Mouse (Mus musculus) heart, embryonic 15.5 days (tissue): Measurements from ENCODE around the gene Gcsh. TPM values are rescaled to one million over a fixed set of nuclear protein-coding genes. Genes with fewer than 3 reads are reported as not detected.

Source experiments
- ATAC-seq: fragments of 200-750 bp; cut with Nextera tagmentation; replicated peaks from 2 replicates; pipeline ENCODE4 v1.8.0; 2017; ENCODE audit warnings: low read depth, moderate TSS enrichment; ENCODE audit not compliant: insufficient number of reproducible peaks, insufficient read depth, low FRiP score
- H3K27ac ChIP-seq: fragments of 300-500 bp; sonication (generic); 2 replicates; pipeline ENCODE4 v1.5.1; 2015; ENCODE audit warnings: mild to moderate bottlenecking, inconsistent platforms
- H3K27me3 ChIP-seq: fragments of 300-500 bp; sonication (generic); 2 replicates; pipeline ENCODE4 v1.6.1; 2015; ENCODE audit warnings: inconsistent platforms
- H3K36me3 ChIP-seq: fragments of 300-500 bp; sonication (generic); 2 replicates; pipeline ENCODE4 v1.6.1; 2015; ENCODE audit warnings: mild to moderate bottlenecking, inconsistent platforms
- H3K4me1 ChIP-seq: fragments of 300-500 bp; sonication (generic); replicated peaks from 2 replicates; pipeline ENCODE4 v1.6.1; 2015; ENCODE audit warnings: inconsistent platforms
- H3K4me2 ChIP-seq: fragments of 300-500 bp; sonication (generic); 2 replicates; pipeline ENCODE4 v1.6.1; 2015; ENCODE audit warnings: inconsistent platforms, mild to moderate bottlenecking, moderate library complexity
- H3K4me3 ChIP-seq: fragments of 300-500 bp; sonication (generic); 2 replicates; pipeline ENCODE4 v1.5.1; 2015; ENCODE audit warnings: mild to moderate bottlenecking, inconsistent platforms
- H3K9ac ChIP-seq: fragments of 300-500 bp; sonication (generic); 2 replicates; pipeline ENCODE4 v1.6.1; 2015; ENCODE audit warnings: mild to moderate bottlenecking, inconsistent platforms
- H3K9me3 ChIP-seq: fragments of 300-500 bp; sonication (generic); replicated peaks from 2 replicates; pipeline ENCODE4 v1.6.1; 2016; ENCODE audit warnings: inconsistent platforms
- WGBS: fragments of 180-500 bp; shearing (Covaris S2); methylation state at CpG from one replicate; pipeline ENCODE4 v1.1.7; 2015; ENCODE audit warnings: mixed read lengths; 5-methylcytosine and 5-hydroxymethylcytosine counted together
- polyA plus RNA-seq: library from polyadenylated mRNA; unstranded; fragments of >200 nt; fragmentation: Nextera tagmentation; extraction: Ambion mirVana; gene quantifications from 2 replicates; pipeline ENCODE4 v1.2.1, GENCODE M21; 2015

The Gcsh gene
- polyA plus RNA-seq, 1 experiment from 2014 or later: 66.1 TPM

GRCm38 (mm10) chr8:116975066-116975465 is 18.3 kb downstream of the Gcsh start:
- H3K4me2 ChIP-seq: no peak overlapping the region
- H3K27me3 ChIP-seq: no peaks in the 10 kb centered on the region
- H3K9ac ChIP-seq: no peak overlapping the region
- H3K27ac ChIP-seq: no peak overlapping the region
- no peaks in the 10 kb centered on the region for H3K36me3 ChIP-seq
- no peak overlapping the region for H3K4me3 ChIP-seq
- no peak for ATAC-seq
- H3K4me1 ChIP-seq: peaks cover 12% of the 10 kb centered on the region
- H3K9me3 ChIP-seq: no peaks in the 10 kb centered on the region
- WGBS: 39% methylated on average over 5 of the region's 5 CpGs

- no peak for ATAC-seq
- Histone ChIP-seq H3K36me3 (no peaks in the 10 kb centered on the region), H3K4me3 (no peak overlapping the region), H3K4me1 (no peaks in the 10 kb centered on the region), H3K27ac (no peak overlapping the region), H3K27me3 (no peaks in the 10 kb centered on the region), H3K9ac (no peak overlapping the region), H3K4me2 (no peak overlapping the region), H3K9me3 (no peaks in the 10 kb centered on the region)
- WGBS: 82% methylated on average over 6 of the region's 6 CpGs
Observed at GRCm38 (mm10) chr8:116969531-116969930, 23.8 kb downstream of the Gcsh start.

DNA sequence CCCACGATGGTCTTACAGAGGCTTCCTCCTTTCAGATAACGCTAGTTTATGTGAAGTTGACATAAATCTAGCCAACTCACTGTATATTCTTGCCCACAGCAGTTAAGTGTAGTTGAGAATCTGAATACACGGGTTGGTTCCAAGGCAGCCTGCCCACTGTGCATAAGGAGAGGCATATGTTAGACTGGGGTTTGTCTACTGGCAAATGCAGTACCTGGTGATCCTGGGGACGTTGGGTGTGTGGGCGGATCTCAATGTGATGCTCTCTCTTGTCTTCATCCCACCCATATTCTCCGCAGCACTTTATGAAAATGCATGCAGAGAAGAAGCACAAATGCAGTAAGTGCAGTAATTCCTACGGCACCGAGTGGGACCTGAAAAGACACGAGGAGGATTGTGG is 38.9 kb downstream of the Gcsh start:
- peaks cover 39% of the 10 kb centered on the region for H3K36me3 ChIP-seq
- 89% methylated on average over 9 of the region's 9 CpGs for WGBS
- no peak for ATAC-seq
- no peak overlapping the region for H3K4me2 ChIP-seq
- no peak overlapping the region for H3K9ac ChIP-seq
- no peak overlapping the region for H3K27ac ChIP-seq
- peaks cover 12% of the 10 kb centered on the region for H3K4me1 ChIP-seq
- no peaks in the 10 kb centered on the region for H3K27me3 ChIP-seq
- H3K9me3 ChIP-seq: no peaks in the 10 kb centered on the region
- no peak overlapping the region for H3K4me3 ChIP-seq

- 85% methylated on average over 8 of the region's 8 CpGs for WGBS
- no peak overlapping the region for H3K4me3 ChIP-seq
- H3K27ac ChIP-seq: no peak overlapping the region
- H3K27me3 ChIP-seq: no peaks in the 10 kb centered on the region
- peaks cover 24% of the 10 kb centered on the region for H3K4me1 ChIP-seq
- H3K4me2 ChIP-seq: no peak overlapping the region
- H3K9ac ChIP-seq: no peak overlapping the region
- peaks cover 28% of the 10 kb centered on the region for H3K36me3 ChIP-seq
- ATAC-seq: no peak
- no peaks in the 10 kb centered on the region for H3K9me3 ChIP-seq
Observed at GRCm38 (mm10) chr8:116952428-116952827, 40.9 kb downstream of the Gcsh start.

DNA sequence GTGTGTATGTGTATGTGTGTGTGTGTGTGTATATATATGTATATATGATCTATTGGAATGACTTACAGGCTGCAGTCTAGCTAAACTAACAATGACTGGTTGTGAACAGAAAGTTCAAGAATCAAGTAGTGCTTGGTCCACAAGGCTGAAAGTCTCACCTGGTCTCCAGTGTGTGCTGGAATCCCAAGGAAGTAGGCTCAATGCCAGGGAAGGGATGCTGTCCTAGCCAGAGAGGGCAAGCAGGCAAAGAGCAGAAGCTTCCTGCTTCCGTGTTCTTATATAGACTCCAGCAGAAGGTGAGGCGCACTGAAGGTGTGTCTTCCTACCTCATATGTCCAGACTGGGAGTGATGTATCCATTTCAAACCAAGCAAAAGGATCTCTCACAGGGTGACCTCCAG is 41.6 kb downstream of the Gcsh start:
- ATAC-seq: no peak
- WGBS: 88% methylated on average over 2 of the region's 2 CpGs
- no peak overlapping the region for H3K4me2 ChIP-seq
- H3K27ac ChIP-seq: peak overlapping the region; percentile 54; the same call in 1 of the 2 replicates
- H3K27me3 ChIP-seq: no peaks in the 10 kb centered on the region
- peaks cover 21% of the 10 kb centered on the region for H3K36me3 ChIP-seq
- peaks cover 30% of the 10 kb centered on the region for H3K4me1 ChIP-seq
- H3K9me3 ChIP-seq: no peaks in the 10 kb centered on the region
- no peak overlapping the region for H3K9ac ChIP-seq
- no peak overlapping the region for H3K4me3 ChIP-seq

DNA sequence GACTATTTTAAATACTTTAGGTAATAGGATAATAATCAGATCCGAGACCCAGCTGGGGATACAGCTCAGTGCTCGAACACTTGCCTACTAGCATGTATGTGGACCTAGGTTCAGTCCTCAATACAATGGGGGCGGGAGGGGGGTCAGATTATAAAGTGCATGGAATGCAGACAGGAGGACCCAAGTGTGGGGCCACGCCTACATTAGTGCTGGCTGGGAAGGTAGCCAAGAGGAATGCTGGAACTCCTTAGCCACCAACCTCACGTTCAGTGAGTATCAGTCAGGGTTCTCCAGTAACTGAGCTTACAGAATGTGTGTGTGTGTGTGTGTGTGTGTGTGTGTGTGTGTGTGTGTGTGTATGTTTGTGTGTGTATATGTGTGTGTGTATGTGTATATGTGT is 42.0 kb downstream of the Gcsh start:
- 37% methylated on average over 5 of the region's 5 CpGs for whole genome bisulfite sequencing
- no peak overlapping the region for H3K4me2 ChIP-seq
- peak; percentile 65; the same call in 1 of the 2 replicates for ATAC-seq
- no peaks in the 10 kb centered on the region for H3K9me3 ChIP-seq
- H3K4me1 ChIP-seq: peaks cover 34% of the 10 kb centered on the region
- H3K27ac ChIP-seq: peak overlapping the region; percentile 54
- H3K27me3 ChIP-seq: no peaks in the 10 kb centered on the region
- H3K9ac ChIP-seq: no peak overlapping the region
- peaks cover 17% of the 10 kb centered on the region for H3K36me3 ChIP-seq
- no peak overlapping the region for H3K4me3 ChIP-seq

GRCm38 (mm10) chr8:116947589-116947988 is 45.7 kb downstream of the Gcsh start:
- H3K27me3 ChIP-seq: no peaks in the 10 kb centered on the region
- no peaks in the 10 kb centered on the region for H3K36me3 ChIP-seq
- no peaks in the 10 kb centered on the region for H3K9me3 ChIP-seq
- ATAC-seq: no peak
- no peak overlapping the region for H3K4me3 ChIP-seq
- 58% methylated on average over 7 of the region's 7 CpGs for WGBS
- peak overlapping the region; percentile 11; the same call in 1 of the 2 replicates for H3K9ac ChIP-seq
- H3K4me2 ChIP-seq: peak overlapping the region; percentile 3; the same call in 1 of the 2 replicates
- H3K27ac ChIP-seq: peak overlapping the region; percentile 89
- H3K4me1 ChIP-seq: peaks cover 64% of the 10 kb centered on the region

GRCm38 (mm10) chr8:116946851-116947250 is 46.5 kb downstream of the Gcsh start:
- Histone ChIP-seq H3K4me1 (peaks cover 61% of the 10 kb centered on the region), H3K4me2 (peak overlapping the region; percentile 86), H3K36me3 (no peaks in the 10 kb centered on the region), H3K27me3 (no peaks in the 10 kb centered on the region), H3K4me3 (peak overlapping the region; percentile 38), H3K9ac (peak overlapping the region; percentile 39; the same call in 1 of the 2 replicates), H3K27ac (peak overlapping the region; percentile 89), H3K9me3 (no peaks in the 10 kb centered on the region)
- WGBS: 55% methylated on average over 6 of the region's 6 CpGs
- no peak for ATAC-seq

GRCm38 (mm10) chr8:116946268-116946838 is 47.0 kb downstream of the Gcsh start:
- 24% methylated on average over 21 of the region's 21 CpGs for WGBS
- Histone ChIP-seq H3K36me3 (no peaks in the 10 kb centered on the region), H3K9me3 (no peaks in the 10 kb centered on the region), H3K4me2 (peak overlapping the region; percentile 86), H3K9ac (peak overlapping the region; percentile 39), H3K4me1 (peaks cover 58% of the 10 kb centered on the region), H3K27me3 (no peaks in the 10 kb centered on the region), H3K27ac (peak overlapping the region; percentile 89), H3K4me3 (peak overlapping the region; percentile 38)
- peak; percentile 56 for ATAC-seq

GRCm38 (mm10) chr8:116945169-116945910 is 48.0 kb downstream of the Gcsh start:
- Histone ChIP-seq H3K9me3 (no peaks in the 10 kb centered on the region), H3K4me2 (peak overlapping the region; percentile 86), H3K36me3 (no peaks in the 10 kb centered on the region), H3K4me1 (peaks cover 52% of the 10 kb centered on the region), H3K4me3 (no peak overlapping the region), H3K27me3 (no peaks in the 10 kb centered on the region), H3K27ac (peak overlapping the region; percentile 89), H3K9ac (no peak overlapping the region)
- ATAC-seq: no peak
- 55% methylated on average over 9 of the region's 9 CpGs for WGBS

DNA sequence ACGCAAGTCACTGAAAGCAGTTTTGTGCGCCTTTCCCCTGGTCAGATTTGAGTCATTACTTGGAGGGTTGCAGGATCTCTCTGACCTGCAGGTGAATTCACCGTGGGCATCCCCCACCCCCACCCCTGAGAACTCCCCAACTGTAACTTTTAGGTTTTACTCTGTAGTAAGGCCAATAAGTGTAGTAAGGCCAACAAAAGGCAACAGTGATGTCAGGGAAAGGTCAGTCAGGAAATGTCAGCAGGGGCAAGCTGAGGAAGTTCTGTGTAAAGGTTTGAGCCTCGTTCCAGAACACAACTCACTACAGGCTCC is 49.0 kb downstream of the Gcsh start:
- Histone ChIP-seq H3K4me1 (peaks cover 52% of the 10 kb centered on the region), H3K36me3 (no peaks in the 10 kb centered on the region), H3K4me3 (peak overlapping the region; percentile 98), H3K27ac (no peak overlapping the region), H3K9me3 (no peaks in the 10 kb centered on the region), H3K9ac (peak overlapping the region; percentile 94), H3K27me3 (no peaks in the 10 kb centered on the region), H3K4me2 (peak overlapping the region; percentile 86)
- ATAC-seq: no peak
- 12% methylated on average over 4 of the region's 4 CpGs for WGBS
